Mouse (Mus musculus) kidney, postnatal 0 days (tissue): ENCODE measurements around the gene Mybl2. TPM values are rescaled to one million over a fixed set of nuclear protein-coding genes. Genes with fewer than 3 reads are reported as not detected.

Experiments used
- ATAC-seq: fragments of 200-750 bp; cut with Nextera tagmentation; replicated peaks from 2 replicates; pipeline ENCODE4 v1.8.0; 2017; ENCODE audit warnings: low read depth, moderate number of reproducible peaks, moderate TSS enrichment, moderate library complexity; ENCODE audit not compliant: low FRiP score
- DNase-seq: peaks from one replicate; pipeline ENCODE4 v3.0.0-alpha.2; 2016; ENCODE audit warnings: low spot score
- H3K27ac ChIP-seq: fragments of 300-500 bp; sonication (generic); 2 replicates; pipeline ENCODE4 v1.5.1; 2014; ENCODE audit warnings: mild to moderate bottlenecking
- H3K27me3 ChIP-seq: fragments of 300-500 bp; sonication (generic); 2 replicates; pipeline ENCODE4 v1.6.1; 2014; ENCODE audit warnings: low read length, mixed read lengths; ENCODE audit not compliant: insufficient read depth
- H3K36me3 ChIP-seq: fragments of 300-500 bp; sonication (generic); 2 replicates; pipeline ENCODE4 v1.6.1; 2014; ENCODE audit warnings: low read length, mixed read lengths; ENCODE audit not compliant: insufficient read depth
- H3K4me1 ChIP-seq: fragments of 300-500 bp; sonication (generic); replicated peaks from 2 replicates; pipeline ENCODE4 v1.6.1; 2014; ENCODE audit warnings: antibody characterized with exemption, low read length, mixed read lengths; ENCODE audit not compliant: insufficient read depth
- H3K4me2 ChIP-seq: fragments of 300-500 bp; sonication (generic); 2 replicates; pipeline ENCODE4 v1.6.1; 2014; ENCODE audit warnings: mild to moderate bottlenecking, low read length, moderate library complexity, mixed read lengths
- H3K4me3 ChIP-seq: fragments of 300-500 bp; sonication (generic); replicated peaks from 2 replicates; pipeline ENCODE4 v1.5.1; 2014; ENCODE audit warnings: low read depth, low read length
- H3K9ac ChIP-seq: fragments of 300-500 bp; sonication (generic); 2 replicates; pipeline ENCODE4 v1.6.1; 2014; ENCODE audit warnings: low read depth, low read length
- H3K9me3 ChIP-seq: fragments of 300-500 bp; sonication (generic); replicated peaks from 2 replicates; pipeline ENCODE4 v1.6.1; 2016; ENCODE audit warnings: low read length, inconsistent platforms, mixed read lengths
- CTCF ChIP-seq: IDR thresholded peaks from 2 replicates; pipeline ENCODE4 v1.5.1; 2016; ENCODE audit warnings: antibody characterized with exemption, low read depth, mild to moderate bottlenecking, moderate library complexity
- WGBS: fragments of 180-500 bp; shearing (Covaris S2); extraction: QIAGEN DNeasy Blood & Tissue Kit; methylation state at CpG from one replicate; pipeline ENCODE4 v1.1.7; 2014; 5-methylcytosine and 5-hydroxymethylcytosine counted together
- polyA plus RNA-seq: library from polyadenylated mRNA; unstranded; fragments of >200 nt; fragmentation: Nextera tagmentation; extraction: Ambion mirVana; gene quantifications from 2 replicates; pipeline ENCODE4 v1.2.1, GENCODE M21; 2015

Gene Mybl2
- polyA plus RNA-seq, 1 experiment from 2014 or later, result 8.0 TPM

DNA sequence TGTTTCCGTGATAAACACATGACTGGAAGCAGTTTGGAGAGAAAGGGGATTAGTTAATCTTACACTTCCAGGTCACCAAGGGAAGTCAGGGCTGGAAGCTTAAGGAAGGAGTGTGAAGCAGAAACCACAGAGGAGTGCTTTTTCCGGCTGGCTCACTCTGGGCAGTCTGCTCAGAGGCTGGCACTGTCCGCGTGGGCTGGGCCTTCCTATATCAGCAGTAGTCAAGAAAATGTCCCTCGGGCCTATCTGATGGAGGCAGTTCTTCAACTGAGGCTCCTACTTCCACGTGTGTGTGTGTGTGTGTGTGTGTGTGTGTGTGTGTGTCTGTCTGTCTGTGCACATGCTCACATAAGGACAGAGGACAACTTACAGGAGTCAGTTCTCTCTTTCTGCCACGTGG, 14.5 kb upstream of the Mybl2 start:
- no peak for TF ChIP-seq CTCF
- WGBS, result 89% methylated on average over 7 of the region's 7 CpGs
- H3K27ac ChIP-seq, result no peak overlapping the region

GRCm38 (mm10) chr2:163048125-163048524, 6.4 kb upstream of the Mybl2 start:
- peaks cover 17% of the 10 kb centered on the region for H3K36me3 ChIP-seq
- H3K4me2 ChIP-seq, result peak overlapping the region; percentile 56
- no peaks in the 10 kb centered on the region for H3K4me1 ChIP-seq
- H3K9ac ChIP-seq, result no peak overlapping the region
- H3K9me3 ChIP-seq, result no peaks in the 10 kb centered on the region
- peak; percentile 87 for TF ChIP-seq CTCF
- no peaks in the 10 kb centered on the region for H3K27me3 ChIP-seq
- DNase-seq (peak; percentile 74), ATAC-seq (no peak; the same call in 1 of the 2 replicates)
- H3K27ac ChIP-seq, result no peak overlapping the region
- 0 out of 2 replicates have a peak overlapping the region, but pooled peaks have one; percentile 13 for H3K4me3 ChIP-seq
- 4% methylated on average over 10 of the region's 10 CpGs for WGBS

More for the DNA sequence above, 14.5 kb upstream of the Mybl2 start:
- no peaks in the 10 kb centered on the region for H3K4me1 ChIP-seq
- no peak overlapping the region for H3K9ac ChIP-seq
- DNase-seq (no peak), ATAC-seq (no peak)
- no peak overlapping the region for H3K4me3 ChIP-seq
- H3K4me2 ChIP-seq, result no peak overlapping the region
- no peaks in the 10 kb centered on the region for H3K9me3 ChIP-seq
- H3K27me3 ChIP-seq, result no peaks in the 10 kb centered on the region
- peaks cover 54% of the 10 kb centered on the region for H3K36me3 ChIP-seq

- Histone ChIP-seq H3K9me3 (no peaks in the 10 kb centered on the region), H3K4me1 (no peaks in the 10 kb centered on the region), H3K4me2 (no peak overlapping the region), H3K4me3 (no peak overlapping the region), H3K27ac (no peak overlapping the region), H3K27me3 (no peaks in the 10 kb centered on the region), H3K36me3 (peaks cover 14% of the 10 kb centered on the region), H3K9ac (no peak overlapping the region)
- no peak for ATAC-seq
- no peak for DNase-seq
- no peak for TF ChIP-seq CTCF
- 96% methylated on average over 2 of the region's 2 CpGs for WGBS
Observed at GRCm38 (mm10) chr2:163049116-163049515, 5.4 kb upstream of the Mybl2 start.

DNA sequence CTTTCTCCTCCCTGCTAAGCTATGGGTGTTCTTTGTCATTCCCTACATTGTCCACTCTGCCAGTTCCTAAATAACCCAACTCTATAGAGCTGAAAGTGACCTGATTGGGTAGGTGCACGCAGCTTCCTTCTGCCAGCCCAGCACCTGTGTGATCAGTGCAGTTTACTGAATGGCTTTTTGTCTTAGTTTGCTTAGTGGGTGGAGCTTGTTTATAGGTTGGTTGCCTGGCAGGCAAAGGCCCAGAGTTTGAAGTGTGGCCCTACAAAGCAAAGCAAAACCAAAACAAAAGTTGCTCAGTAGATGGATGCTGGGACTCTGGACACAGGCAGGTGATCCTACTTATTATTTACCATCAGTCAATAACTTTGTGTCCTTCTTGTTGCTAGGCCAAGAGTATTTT, 2.8 kb upstream of the Mybl2 start:
- no peak for ATAC-seq

GRCm38 (mm10) chr2:163052101-163052500, 2.4 kb upstream of the Mybl2 start:
- ATAC-seq, result no peak
- no peak for TF ChIP-seq CTCF
- H3K9me3 ChIP-seq, result no peaks in the 10 kb centered on the region

More for the DNA sequence above, 2.8 kb upstream of the Mybl2 start:
- 74% methylated on average over 1 of the region's 1 CpGs for WGBS
- no peak overlapping the region for H3K4me3 ChIP-seq
- H3K4me2 ChIP-seq, result no peak overlapping the region
- no peak for DNase-seq
- H3K4me1 ChIP-seq, result no peaks in the 10 kb centered on the region
- no peaks in the 10 kb centered on the region for H3K9me3 ChIP-seq
- H3K27me3 ChIP-seq, result no peaks in the 10 kb centered on the region
- TF ChIP-seq CTCF, result no peak
- H3K9ac ChIP-seq, result no peak overlapping the region
- H3K27ac ChIP-seq, result no peak overlapping the region
- peaks cover 1% of the 10 kb centered on the region; the same call in 1 of the 2 replicates for H3K36me3 ChIP-seq

DNA sequence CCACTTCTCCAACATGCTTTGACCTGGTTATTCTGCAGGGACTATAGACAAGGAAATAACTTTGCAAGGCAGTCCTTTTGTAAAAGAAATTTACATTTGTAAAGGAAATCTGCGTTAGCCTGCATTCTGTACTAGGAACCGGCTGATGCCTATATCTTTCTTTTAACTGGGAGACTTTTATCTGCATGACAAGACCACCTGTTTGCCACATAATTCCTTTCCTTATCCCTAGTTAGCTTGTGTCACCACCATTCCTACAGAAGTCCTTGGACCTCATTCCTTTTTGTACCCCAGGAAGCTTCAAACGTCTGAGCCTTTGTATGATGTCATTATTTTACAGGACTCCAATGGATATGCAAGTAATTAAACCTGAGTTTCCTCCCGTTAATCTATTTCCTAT, 1.7 kb upstream of the Mybl2 start:
- WGBS, result 80% methylated on average over 4 of the region's 4 CpGs
- H3K4me3 ChIP-seq, result no peak overlapping the region
- H3K27ac ChIP-seq, result no peak overlapping the region
- no peak for TF ChIP-seq CTCF
- no peak overlapping the region for H3K4me2 ChIP-seq
- H3K36me3 ChIP-seq, result no peaks in the 10 kb centered on the region
- H3K9me3 ChIP-seq, result no peaks in the 10 kb centered on the region
- ATAC-seq (no peak), DNase-seq (no peak)
- no peak overlapping the region for H3K9ac ChIP-seq
- H3K27me3 ChIP-seq, result no peaks in the 10 kb centered on the region
- H3K4me1 ChIP-seq, result no peaks in the 10 kb centered on the region

More at GRCm38 (mm10) chr2:163052101-163052500, 2.4 kb upstream of the Mybl2 start:
- H3K9ac ChIP-seq, result no peak overlapping the region
- no peak overlapping the region for H3K27ac ChIP-seq
- H3K4me2 ChIP-seq, result no peak overlapping the region
- no peaks in the 10 kb centered on the region for H3K4me1 ChIP-seq
- no peak overlapping the region for H3K4me3 ChIP-seq
- no peaks in the 10 kb centered on the region for H3K36me3 ChIP-seq
- no peaks in the 10 kb centered on the region for H3K27me3 ChIP-seq
- WGBS, result 52% methylated on average over 4 of the region's 4 CpGs
- DNase-seq, result no peak
